Mouse (Mus musculus): ENCODE measurements around the gene Syngr4.

Syngr4 gene

GRCm38 (mm10) chr7:45869107-45869670, 27.3 kb downstream of the Syngr4 start:
- peak; percentile 34 for DNase-seq (ENCODE audit: low spot score)

- no peak for DNase-seq (ENCODE audit: low spot score)
Measured at GRCm38 (mm10) chr7:45867871-45868270, 28.6 kb downstream of the Syngr4 start.

- peak; percentile 85 for DNase-seq (ENCODE audit: low spot score)
Measured at GRCm38 (mm10) chr7:45865925-45866910, 30.3 kb downstream of the Syngr4 start.

- no peak for DNase-seq (ENCODE audit: low spot score)
Measured at GRCm38 (mm10) chr7:45864435-45864834, 32.1 kb downstream of the Syngr4 start.

- DNase-seq (ENCODE audit: low spot score) = no peak
Measured at GRCm38 (mm10) chr7:45862804-45863203, 33.7 kb downstream of the Syngr4 start.

GRCm38 (mm10) chr7:45859008-45859407, 37.5 kb downstream of the Syngr4 start:
- no peak for DNase-seq (ENCODE audit: low spot score)

GRCm38 (mm10) chr7:45856950-45857901, 39.3 kb downstream of the Syngr4 start:
- no peak for DNase-seq (ENCODE audit: low spot score)

GRCm38 (mm10) chr7:45853089-45853488, 43.4 kb downstream of the Syngr4 start:
- no peak for DNase-seq (ENCODE audit: low spot score)

GRCm38 (mm10) chr7:45850661-45851060, 45.9 kb downstream of the Syngr4 start:
- DNase-seq (ENCODE audit: low spot score) = no peak

GRCm38 (mm10) chr7:45848447-45849027, 48.0 kb downstream of the Syngr4 start:
- DNase-seq (ENCODE audit: low spot score) = no peak

GRCm38 (mm10) chr7:45842950-45843744, 53.4 kb downstream of the Syngr4 start:
- no peak for DNase-seq (ENCODE audit: low spot score)

Data from ovary, adult 18-20 months (tissue).